Mouse (Mus musculus) lung, postnatal 4 days (tissue): Measurements from ENCODE around the gene Gdf1.
A peak's percentile ranks its signal among the peaks of the same experiment; 100 is the strongest.

Experiments
- DNase-seq, 2 experiments: peaks; one replicate each; pipeline ENCODE4 v3.0.0; 2021

The Gdf1 gene

GRCm38 (mm10) chr8:70330741-70331364 lies 1.2 kb downstream of the Gdf1 start:
- peak; percentile 76 to 80 for DNase-seq

GRCm38 (mm10) chr8:70331526-70331925 lies 1.9 kb downstream of the Gdf1 start:
- DNase-seq = no peak

DNA sequence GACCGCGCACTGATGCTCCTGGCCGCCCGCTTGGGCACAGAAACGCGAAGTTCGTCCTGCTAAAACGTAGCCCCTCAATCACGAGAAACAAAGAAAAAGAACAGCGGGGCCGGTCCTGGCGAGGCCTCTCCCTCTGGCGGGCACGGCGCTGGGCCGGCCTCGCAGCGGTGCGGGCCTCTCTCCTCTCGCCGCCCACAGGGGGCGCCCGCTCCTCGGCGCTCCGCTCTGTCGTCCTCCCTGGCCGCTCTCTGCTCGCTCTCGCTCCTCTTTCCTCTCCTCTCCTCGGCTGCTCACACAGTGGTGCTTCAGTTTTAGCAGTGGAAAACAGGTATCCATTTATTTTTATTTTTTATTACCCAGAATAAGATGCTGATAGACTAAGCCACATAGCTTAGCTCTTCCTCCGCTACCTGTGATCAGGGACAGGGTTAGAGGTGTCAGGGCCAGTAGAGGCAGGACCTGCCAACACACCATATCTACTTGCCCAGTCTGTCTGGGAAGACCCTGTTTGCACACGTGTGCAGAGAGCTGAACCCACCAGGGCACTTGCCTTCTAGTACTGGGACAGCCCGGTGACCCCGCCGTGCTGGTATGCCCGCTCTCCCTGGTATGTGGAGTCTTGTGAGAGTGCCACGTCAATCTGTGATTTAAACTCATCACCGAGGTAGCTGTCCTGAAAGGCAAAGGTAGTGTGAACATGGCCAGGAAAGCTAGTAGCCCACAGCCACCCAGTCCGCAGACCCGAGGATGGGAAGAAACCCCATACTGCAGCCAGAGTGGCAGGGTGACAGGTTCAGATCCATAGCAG lies 2.7 kb downstream of the Gdf1 start:
- peak; percentile 83 to 85 for DNase-seq

- no peak for DNase-seq
Measured at GRCm38 (mm10) chr8:70332878-70333202, 3.2 kb downstream of the Gdf1 start.

DNA sequence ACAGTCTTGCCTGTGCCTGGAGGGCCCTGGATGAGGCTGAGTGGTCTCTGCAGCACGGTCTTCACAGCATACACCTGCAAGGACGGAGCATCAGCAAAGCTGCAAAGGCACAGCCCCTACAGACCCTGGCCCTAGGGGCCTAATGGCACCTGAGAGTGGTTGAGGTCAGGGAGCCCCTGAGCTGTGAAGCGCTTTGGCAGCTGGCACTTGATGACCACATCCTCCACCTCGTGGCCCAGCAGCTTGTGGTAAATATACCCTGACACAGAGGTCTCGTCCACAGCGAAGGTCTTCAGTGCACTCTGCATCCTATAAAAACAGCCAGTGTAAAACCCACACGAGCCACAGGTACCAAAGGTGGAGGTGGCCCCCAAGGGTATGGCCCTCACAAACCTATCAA lies 9.3 kb downstream of the Gdf1 start:
- no peak for DNase-seq

DNA sequence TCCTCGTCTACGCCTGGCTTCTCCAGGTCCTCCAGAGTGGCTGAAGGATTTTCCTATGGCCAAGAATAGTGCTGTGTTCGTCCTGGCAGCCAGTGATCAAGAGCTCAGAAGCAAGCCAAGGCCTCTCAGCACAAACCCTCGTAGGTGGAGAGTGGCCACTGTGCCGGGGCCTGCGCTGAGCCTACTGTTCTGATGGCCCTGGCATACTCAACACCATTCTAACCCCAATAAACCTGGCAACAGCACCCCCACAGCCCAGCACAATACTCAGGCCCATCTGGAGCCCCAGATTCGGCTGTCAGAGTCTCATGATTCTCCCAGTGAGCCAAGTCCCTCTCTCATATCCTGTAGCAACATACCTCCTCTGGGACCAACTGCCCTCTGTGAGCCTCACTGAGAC lies 11.0 kb downstream of the Gdf1 start:
- DNase-seq = no peak

DNA sequence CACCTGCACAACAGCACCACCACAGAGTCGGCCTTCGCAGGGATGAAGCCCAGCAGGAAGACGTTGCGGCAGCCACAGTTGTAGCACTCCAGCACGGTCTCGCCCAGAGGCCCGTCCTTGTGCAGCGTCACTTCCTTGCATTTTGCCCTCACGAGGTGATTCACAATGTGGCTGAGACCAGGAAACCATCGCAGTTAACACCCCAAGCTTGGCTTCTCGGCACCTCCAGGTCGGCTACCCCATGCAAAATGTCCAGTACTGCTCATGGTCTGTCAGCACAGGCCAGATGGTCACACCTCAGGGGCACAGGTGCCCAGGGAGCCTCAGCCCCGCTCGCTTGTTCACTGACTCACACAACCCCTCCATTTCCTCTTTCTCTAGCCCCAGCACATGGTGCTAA lies 12.4 kb downstream of the Gdf1 start:
- DNase-seq = no peak

DNA sequence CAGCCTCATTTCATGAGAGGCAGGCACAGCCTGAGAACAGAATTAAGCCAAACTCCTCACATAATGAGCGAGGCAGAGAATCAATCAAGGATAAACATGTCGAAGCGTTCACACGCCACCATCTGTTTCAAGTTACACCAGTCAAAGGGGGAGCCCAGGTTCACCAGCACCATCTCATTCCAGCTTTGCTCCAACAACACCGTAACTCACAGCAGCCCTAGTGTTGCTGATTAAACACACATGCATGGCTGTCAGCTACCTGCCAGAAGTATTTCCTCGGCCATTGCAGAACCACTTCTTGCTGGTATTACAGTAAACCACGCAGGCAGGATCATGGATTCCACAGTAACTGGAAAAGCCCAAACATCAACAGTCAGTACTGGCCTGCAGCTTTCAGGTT lies 13.5 kb downstream of the Gdf1 start:
- no peak for DNase-seq

DNA sequence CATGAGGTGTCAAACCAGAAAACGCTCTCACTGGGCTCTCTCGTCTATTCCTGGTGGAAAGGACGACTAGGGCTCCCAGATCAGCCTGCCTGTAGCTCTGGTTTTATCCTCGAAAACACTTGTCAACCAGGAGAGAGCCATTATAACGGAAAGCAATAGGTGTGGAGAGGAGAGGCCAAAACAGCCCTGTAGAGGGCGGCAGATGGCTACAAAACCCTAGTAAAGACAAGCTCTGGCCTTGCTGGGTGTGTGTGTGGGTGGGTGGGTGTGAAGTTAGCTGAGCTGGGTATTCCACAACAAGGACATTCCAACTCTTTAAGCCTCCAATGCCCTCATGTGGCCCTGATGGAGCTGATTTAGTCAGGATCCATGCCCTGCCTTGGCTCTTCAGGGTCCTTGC lies 14.1 kb downstream of the Gdf1 start:
- DNase-seq = peak in 1 of 2 experiments; percentile 53

GRCm38 (mm10) chr8:70344279-70344678 lies 14.7 kb downstream of the Gdf1 start:
- DNase-seq = no peak

GRCm38 (mm10) chr8:70347443-70347842 lies 17.8 kb downstream of the Gdf1 start:
- no peak for DNase-seq

DNA sequence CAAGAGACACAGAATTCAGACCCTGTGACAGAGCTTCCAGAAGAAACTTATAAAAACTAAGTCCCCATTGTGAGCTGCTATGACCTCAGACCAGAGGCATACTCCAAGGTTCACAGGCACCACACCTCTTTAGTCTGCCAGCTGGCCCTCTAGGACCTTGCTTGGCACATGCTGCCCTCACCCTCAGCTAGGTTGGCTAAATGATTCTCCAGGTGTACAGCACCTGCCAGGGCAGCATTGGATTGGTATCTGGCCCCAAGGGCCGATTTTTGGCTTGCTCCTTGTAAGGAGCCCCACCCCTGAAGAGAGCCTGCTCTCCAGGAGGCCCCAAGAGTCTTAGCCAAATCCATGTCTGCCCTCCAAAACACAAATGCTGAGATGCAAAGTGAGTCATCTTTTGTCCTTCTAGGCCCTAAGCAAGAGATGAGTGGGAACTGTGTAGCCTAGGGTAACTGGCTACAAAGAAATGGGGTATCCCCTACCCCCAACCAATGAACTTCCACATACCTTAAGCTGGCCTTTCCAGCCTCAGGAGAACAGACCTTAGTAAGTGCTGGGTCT lies 18.3 kb downstream of the Gdf1 start:
- no peak for DNase-seq

GRCm38 (mm10) chr8:70351035-70351999 lies 21.7 kb downstream of the Gdf1 start:
- DNase-seq = no peak

DNA sequence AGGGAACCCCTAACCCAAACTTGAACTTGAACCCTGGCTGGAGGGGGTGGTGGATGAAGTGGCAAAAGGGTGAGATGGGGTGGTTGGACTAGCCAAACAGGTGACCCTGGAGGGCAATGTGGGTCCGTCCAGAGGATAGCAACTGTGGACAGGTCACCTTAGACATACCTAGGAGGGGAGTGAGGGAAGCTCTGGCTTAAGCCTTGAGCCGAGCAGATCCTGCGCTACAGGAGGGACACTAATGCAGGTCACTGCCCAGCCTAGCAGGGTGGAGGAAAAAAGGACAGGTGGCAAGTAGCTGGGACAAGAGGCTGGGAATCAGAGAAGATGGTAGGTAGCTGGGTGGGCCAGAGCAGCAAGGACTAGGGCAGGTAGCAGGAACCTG lies 22.4 kb downstream of the Gdf1 start:
- DNase-seq = no peak

DNA sequence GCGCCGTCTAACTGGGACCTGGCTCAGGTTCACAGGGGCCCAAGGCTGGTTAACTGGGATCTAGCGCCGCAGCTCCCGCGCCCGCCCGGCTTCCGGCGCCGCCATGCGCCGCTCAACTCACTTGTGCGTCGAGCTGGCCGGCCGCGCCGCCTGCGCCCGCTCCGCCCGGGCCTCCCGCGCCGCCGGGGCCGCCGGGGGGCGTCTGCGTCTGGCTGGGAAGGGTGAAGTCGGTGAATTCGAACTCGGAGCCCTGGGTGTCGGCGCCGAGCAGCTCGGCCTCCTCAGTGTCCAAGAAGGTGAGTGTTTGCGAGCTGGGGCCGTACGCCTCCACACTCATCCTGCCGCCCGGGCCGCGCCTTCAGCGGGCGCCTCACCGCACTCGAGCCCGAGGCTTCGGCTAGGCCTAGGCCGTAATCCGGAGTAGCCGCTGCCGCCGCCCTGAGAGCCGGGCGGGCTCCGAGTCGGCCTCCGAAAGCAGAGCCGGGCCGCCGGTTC lies 23.1 kb downstream of the Gdf1 start:
- no peak for DNase-seq

- peak; percentile 100 for DNase-seq
Measured at GRCm38 (mm10) chr8:70353194-70353817, 23.7 kb downstream of the Gdf1 start, which contains the start of gene Upf1. Gene Upf1, minus strand, starts transcription at chr8:70353278.

DNA sequence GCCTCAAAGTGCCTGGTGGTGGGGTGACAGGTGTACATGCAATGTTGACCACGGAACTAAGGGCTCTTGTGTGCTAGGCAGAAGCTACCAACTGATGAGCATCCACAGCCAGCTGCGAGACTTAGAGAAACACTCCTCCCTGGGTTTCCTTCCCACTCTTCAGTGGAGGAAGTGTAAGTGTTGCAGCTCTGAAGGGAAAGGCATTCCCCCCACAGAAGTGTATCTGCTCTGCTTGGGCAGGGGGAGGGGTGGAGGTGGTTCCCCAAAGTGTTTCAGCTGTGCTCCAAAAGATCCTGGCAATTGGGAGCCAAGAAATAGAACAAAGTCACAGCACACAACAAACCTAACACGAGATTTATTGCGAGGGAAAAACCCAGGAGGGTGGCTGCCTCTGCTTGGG lies 24.4 kb downstream of the Gdf1 start:
- no peak for DNase-seq

- DNase-seq = no peak
Measured at GRCm38 (mm10) chr8:70356111-70356510, 26.5 kb downstream of the Gdf1 start.

DNA sequence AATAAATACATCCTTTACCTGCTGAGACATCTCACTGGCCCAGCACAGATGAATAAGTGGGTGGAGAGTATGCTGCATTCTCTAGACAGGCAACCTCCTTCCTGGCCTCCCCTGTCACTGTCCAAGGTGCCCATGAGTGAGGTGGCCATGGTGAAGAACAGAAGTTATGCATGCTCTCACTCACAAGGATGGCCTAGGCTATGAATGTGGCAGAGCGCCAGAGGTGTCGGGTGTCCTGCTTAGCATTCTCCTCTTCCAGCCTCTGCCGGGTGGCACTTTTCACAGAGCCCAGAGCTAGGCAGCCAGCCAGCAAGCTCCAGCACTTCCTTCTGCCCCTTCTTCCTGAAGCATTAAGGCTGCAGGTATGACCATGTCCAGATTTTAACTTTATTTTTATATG lies 29.8 kb downstream of the Gdf1 start:
- peak in 1 of 2 experiments; percentile 50 for DNase-seq

DNA sequence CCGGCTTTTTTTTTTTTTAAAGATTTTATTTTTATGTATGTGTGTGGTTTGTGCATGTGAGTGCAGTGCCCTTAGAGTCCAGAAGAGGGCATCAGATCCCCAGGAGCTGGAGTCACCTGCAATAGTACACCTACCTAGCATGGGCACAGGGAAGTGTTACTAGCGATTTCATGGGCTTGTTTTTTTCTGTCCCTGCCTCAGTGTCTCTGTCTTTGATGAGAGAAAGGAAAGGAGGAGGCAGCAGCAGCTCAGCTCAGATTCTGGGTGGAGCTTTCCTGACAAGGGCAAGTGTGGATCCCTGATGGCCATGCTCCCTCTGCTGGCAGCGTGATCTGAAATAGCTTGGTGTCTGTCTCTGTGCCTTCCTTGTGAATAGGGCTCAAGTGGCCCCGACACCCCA lies 31.2 kb downstream of the Gdf1 start:
- DNase-seq = peak in 1 of 2 experiments; percentile 35

DNA sequence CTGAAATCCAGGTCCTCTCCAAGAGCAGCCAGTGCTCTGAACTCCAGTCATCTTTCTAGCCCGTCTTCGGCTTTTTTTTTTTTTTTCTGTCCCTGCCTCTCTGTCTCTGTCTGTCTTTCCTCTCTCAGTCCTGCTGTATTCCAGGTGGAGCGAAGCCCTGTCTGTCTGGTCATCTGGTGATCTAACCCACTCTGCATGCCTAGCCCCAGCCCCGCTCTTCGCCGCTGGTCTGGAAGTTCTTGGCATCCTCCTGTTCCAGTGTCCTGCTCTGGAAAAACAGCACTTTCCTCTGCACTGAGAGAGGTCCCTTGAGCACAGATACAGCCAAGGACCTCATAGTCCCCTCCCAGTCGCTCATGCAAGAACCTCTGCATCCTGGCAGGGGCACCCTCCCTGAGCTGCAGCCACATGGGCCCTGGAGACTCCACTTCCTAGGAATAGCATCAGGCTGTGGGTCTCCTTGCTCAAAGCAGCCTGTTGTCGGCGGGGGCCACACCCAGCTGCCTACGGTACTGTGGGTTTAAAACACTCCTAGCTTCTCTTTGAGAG lies 31.9 kb downstream of the Gdf1 start:
- no peak for DNase-seq

DNA sequence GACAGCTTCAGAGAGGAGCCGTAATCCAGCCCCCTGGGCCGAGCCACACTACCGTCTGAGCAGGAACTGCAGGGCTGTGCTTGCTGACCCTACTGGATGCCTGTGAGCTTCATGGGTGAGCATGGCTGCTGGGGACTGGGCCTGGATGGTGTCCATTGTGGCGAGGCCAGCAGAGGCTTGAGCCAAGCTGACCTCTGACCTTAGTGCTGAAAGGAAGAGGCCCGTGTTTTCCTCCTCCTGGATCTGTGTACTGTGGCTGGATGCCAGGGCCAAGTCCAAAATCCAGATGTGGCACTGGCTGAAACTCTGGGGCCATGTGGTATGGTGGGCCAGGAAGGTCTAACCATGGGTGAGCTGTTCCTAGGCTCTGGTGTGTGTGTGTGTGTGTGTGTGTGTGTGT lies 34.4 kb downstream of the Gdf1 start:
- DNase-seq = peak in 1 of 2 experiments; percentile 51
